Mouse (Mus musculus) kidney, embryonic 14.5 days (tissue): ENCODE measurements around the gene Uso1. TPM values are rescaled to one million over a fixed set of nuclear protein-coding genes. Genes with fewer than 3 reads are reported as not detected.

ENCODE experiments used
- ATAC-seq: fragments of 200-750 bp; cut with Nextera tagmentation; 2 replicates; pipeline ENCODE4 v1.8.0; 2017; ENCODE audit warnings: moderate number of reproducible peaks, mild to moderate bottlenecking, moderate TSS enrichment, moderate library complexity; ENCODE audit not compliant: low FRiP score, low TSS enrichment
- H3K27ac ChIP-seq: fragments of 300-500 bp; sonication (generic); 2 replicates; pipeline ENCODE4 v1.5.1; 2014; ENCODE audit warnings: low read depth, mild to moderate bottlenecking, low read length, moderate library complexity, mixed read lengths
- H3K27me3 ChIP-seq: fragments of 300-500 bp; sonication (generic); 2 replicates; pipeline ENCODE4 v1.6.1; 2014; ENCODE audit warnings: mild to moderate bottlenecking, low read length; ENCODE audit not compliant: control insufficient read depth, insufficient read depth
- H3K36me3 ChIP-seq: fragments of 300-500 bp; sonication (generic); 2 replicates; pipeline ENCODE4 v1.6.1; 2014; ENCODE audit warnings: low read length, mixed read lengths; ENCODE audit not compliant: control insufficient read depth, insufficient read depth
- H3K4me1 ChIP-seq: fragments of 300-500 bp; sonication (generic); 2 replicates; pipeline ENCODE4 v1.6.1; 2014; ENCODE audit warnings: low read length, mixed read lengths; ENCODE audit not compliant: control insufficient read depth, insufficient read depth
- H3K4me2 ChIP-seq: fragments of 300-500 bp; sonication (generic); replicated peaks from 2 replicates; pipeline ENCODE4 v1.6.1; 2014; ENCODE audit warnings: low read depth, mild to moderate bottlenecking, low read length
- H3K4me3 ChIP-seq: fragments of 300-500 bp; sonication (generic); 2 replicates; pipeline ENCODE4 v1.5.1; 2014; ENCODE audit warnings: mild to moderate bottlenecking, low read length
- H3K9ac ChIP-seq: fragments of 300-500 bp; sonication (generic); 2 replicates; pipeline ENCODE4 v1.6.1; 2014; ENCODE audit warnings: low read depth, mild to moderate bottlenecking, low read length, moderate library complexity
- H3K9me3 ChIP-seq: fragments of 300-500 bp; sonication (generic); 2 replicates; pipeline ENCODE4 v1.6.1; 2016; ENCODE audit warnings: low read length; ENCODE audit not compliant: control insufficient read depth
- WGBS: fragments of 180-500 bp; shearing (Covaris S2); extraction: QIAGEN DNeasy Blood & Tissue Kit; methylation state at CpG from one replicate; pipeline ENCODE4 v1.1.7; 2014; 5-methylcytosine and 5-hydroxymethylcytosine counted together
- polyA plus RNA-seq: library from polyadenylated mRNA; unstranded; fragments of >200 nt; fragmentation: Nextera tagmentation; extraction: Ambion mirVana; gene quantifications from 2 replicates; pipeline ENCODE4 v1.2.1, GENCODE M21; 2014

Gene Uso1
- polyA plus RNA-seq, 1 experiment from 2014 or later = 33.4 TPM

- H3K36me3 ChIP-seq = no peaks in the 10 kb centered on the region
- no peak overlapping the region for H3K4me3 ChIP-seq
- 54% methylated on average over 12 of the region's 12 CpGs for WGBS
- H3K4me1 ChIP-seq = no peaks in the 10 kb centered on the region
- H3K9me3 ChIP-seq = no peaks in the 10 kb centered on the region
- ATAC-seq = peak; percentile 77
- H3K27ac ChIP-seq = no peak overlapping the region
- no peak overlapping the region for H3K4me2 ChIP-seq
- no peak overlapping the region for H3K9ac ChIP-seq
- H3K27me3 ChIP-seq = no peaks in the 10 kb centered on the region
These were observed 19.8 kb upstream of the Uso1 start for GRCm38 (mm10) chr5:92117823-92118403.

GRCm38 (mm10) chr5:92121636-92122035, 16.1 kb upstream of the Uso1 start:
- no peaks in the 10 kb centered on the region for H3K4me1 ChIP-seq
- no peaks in the 10 kb centered on the region for H3K27me3 ChIP-seq
- no peak overlapping the region for H3K27ac ChIP-seq
- H3K36me3 ChIP-seq = no peaks in the 10 kb centered on the region
- H3K4me3 ChIP-seq = no peak overlapping the region
- 83% methylated on average over 4 of the region's 4 CpGs for WGBS
- H3K9ac ChIP-seq = no peak overlapping the region
- H3K4me2 ChIP-seq = no peak overlapping the region
- no peak for ATAC-seq
- no peaks in the 10 kb centered on the region for H3K9me3 ChIP-seq

GRCm38 (mm10) chr5:92125446-92125845, 12.3 kb upstream of the Uso1 start:
- WGBS = 89% methylated on average over 3 of the region's 3 CpGs
- Histone ChIP-seq H3K4me1 (no peaks in the 10 kb centered on the region; the same call in 1 of the 2 replicates), H3K9ac (no peak overlapping the region), H3K27me3 (no peaks in the 10 kb centered on the region), H3K4me3 (no peak overlapping the region), H3K27ac (no peak overlapping the region), H3K36me3 (no peaks in the 10 kb centered on the region), H3K4me2 (no peak overlapping the region), H3K9me3 (no peaks in the 10 kb centered on the region)
- no peak for ATAC-seq

- H3K27me3 ChIP-seq = no peaks in the 10 kb centered on the region
- no peaks in the 10 kb centered on the region; the same call in 1 of the 2 replicates for H3K4me1 ChIP-seq
- H3K27ac ChIP-seq = peak overlapping the region; percentile 38; the same call in 1 of the 2 replicates
- ATAC-seq = 0 out of 2 replicates have a peak, but pooled peaks have one; percentile 14
- no peak overlapping the region for H3K4me2 ChIP-seq
- H3K9me3 ChIP-seq = no peaks in the 10 kb centered on the region
- H3K4me3 ChIP-seq = no peak overlapping the region
- WGBS = 65% methylated on average over 9 of the region's 9 CpGs
- H3K9ac ChIP-seq = no peak overlapping the region
- H3K36me3 ChIP-seq = no peaks in the 10 kb centered on the region
These were observed 10.6 kb upstream of the Uso1 start for GRCm38 (mm10) chr5:92127141-92127625.

GRCm38 (mm10) chr5:92127751-92128150, 10.0 kb upstream of the Uso1 start:
- no peaks in the 10 kb centered on the region for H3K9me3 ChIP-seq
- WGBS = 90% methylated on average over 10 of the region's 10 CpGs
- H3K27me3 ChIP-seq = no peaks in the 10 kb centered on the region
- no peak overlapping the region for H3K9ac ChIP-seq
- ATAC-seq = no peak
- H3K4me3 ChIP-seq = no peak overlapping the region
- H3K27ac ChIP-seq = 0 out of 2 replicates have a peak overlapping the region, but pooled peaks have one; percentile 38
- no peak overlapping the region for H3K4me2 ChIP-seq
- H3K4me1 ChIP-seq = no peaks in the 10 kb centered on the region; the same call in 1 of the 2 replicates
- H3K36me3 ChIP-seq = no peaks in the 10 kb centered on the region

GRCm38 (mm10) chr5:92128570-92128969, 9.2 kb upstream of the Uso1 start:
- ATAC-seq = peak; percentile 77; the same call in 1 of the 2 replicates
- Histone ChIP-seq H3K4me2 (0 out of 2 replicates have a peak overlapping the region, but pooled peaks have one; percentile 1), H3K27ac (no peak overlapping the region), H3K36me3 (no peaks in the 10 kb centered on the region), H3K4me1 (no peaks in the 10 kb centered on the region; the same call in 1 of the 2 replicates), H3K27me3 (no peaks in the 10 kb centered on the region), H3K4me3 (no peak overlapping the region), H3K9ac (no peak overlapping the region), H3K9me3 (no peaks in the 10 kb centered on the region)
- 12% methylated on average over 8 of the region's 8 CpGs for WGBS

GRCm38 (mm10) chr5:92129321-92129768, 8.4 kb upstream of the Uso1 start:
- H3K36me3 ChIP-seq = no peaks in the 10 kb centered on the region
- no peak overlapping the region for H3K4me3 ChIP-seq
- H3K4me2 ChIP-seq = no peak overlapping the region
- ATAC-seq = no peak
- WGBS = 73% methylated on average over 1 of the region's 1 CpGs
- H3K4me1 ChIP-seq = no peaks in the 10 kb centered on the region; the same call in 1 of the 2 replicates
- H3K9ac ChIP-seq = no peak overlapping the region
- H3K27me3 ChIP-seq = no peaks in the 10 kb centered on the region
- H3K9me3 ChIP-seq = no peaks in the 10 kb centered on the region
- H3K27ac ChIP-seq = no peak overlapping the region

- H3K4me2 ChIP-seq = no peak overlapping the region
- no peak overlapping the region for H3K9ac ChIP-seq
- no peak overlapping the region for H3K4me3 ChIP-seq
- H3K4me1 ChIP-seq = no peaks in the 10 kb centered on the region; the same call in 1 of the 2 replicates
- H3K27ac ChIP-seq = no peak overlapping the region
- WGBS = 92% methylated on average over 6 of the region's 6 CpGs
- no peaks in the 10 kb centered on the region for H3K27me3 ChIP-seq
- no peak for ATAC-seq
- H3K9me3 ChIP-seq = no peaks in the 10 kb centered on the region
- no peaks in the 10 kb centered on the region for H3K36me3 ChIP-seq
These were observed 7.6 kb upstream of the Uso1 start for GRCm38 (mm10) chr5:92130040-92130682.

GRCm38 (mm10) chr5:92132127-92132526, 5.6 kb upstream of the Uso1 start:
- H3K4me1 ChIP-seq = no peaks in the 10 kb centered on the region; the same call in 1 of the 2 replicates
- H3K27ac ChIP-seq = no peak overlapping the region
- ATAC-seq = no peak
- no peaks in the 10 kb centered on the region for H3K36me3 ChIP-seq
- WGBS = over 99% methylated on average over 4 of the region's 4 CpGs
- no peak overlapping the region for H3K9ac ChIP-seq
- H3K9me3 ChIP-seq = no peaks in the 10 kb centered on the region
- no peak overlapping the region for H3K4me2 ChIP-seq
- H3K4me3 ChIP-seq = no peak overlapping the region
- H3K27me3 ChIP-seq = no peaks in the 10 kb centered on the region
